Mouse (Mus musculus) MEL-GATA-1-ER (cell line): ENCODE data around the gene Hlx.

Experiments
- DNase-seq: peaks from one replicate; pipeline ENCODE4 v3.0.0-alpha.2; 2012; ENCODE audit warnings: low read depth; ENCODE audit errors: extremely low read depth

Gene Hlx

GRCm38 (mm10) chr1:184716117-184716516 lies 16.3 kb downstream of the Hlx start:
- DNase-seq, result no peak

GRCm38 (mm10) chr1:184715693-184716092 lies 16.7 kb downstream of the Hlx start:
- no peak for DNase-seq

- no peak for DNase-seq
Observed at GRCm38 (mm10) chr1:184714515-184714914, 17.9 kb downstream of the Hlx start.

GRCm38 (mm10) chr1:184713716-184714115 lies 18.7 kb downstream of the Hlx start:
- DNase-seq, result no peak

- no peak for DNase-seq
Observed at GRCm38 (mm10) chr1:184707532-184708248, 24.7 kb downstream of the Hlx start.

GRCm38 (mm10) chr1:184704901-184705300 lies 27.5 kb downstream of the Hlx start:
- DNase-seq, result no peak

- DNase-seq, result no peak
Observed at GRCm38 (mm10) chr1:184699295-184699694, 33.1 kb downstream of the Hlx start.

- DNase-seq, result no peak
Observed at GRCm38 (mm10) chr1:184695451-184695850, 37.0 kb downstream of the Hlx start.

- no peak for DNase-seq
Observed at GRCm38 (mm10) chr1:184692204-184692904, 40.1 kb downstream of the Hlx start.

GRCm38 (mm10) chr1:184691240-184691639 lies 41.2 kb downstream of the Hlx start:
- no peak for DNase-seq

GRCm38 (mm10) chr1:184688026-184688425 lies 44.4 kb downstream of the Hlx start:
- no peak for DNase-seq

GRCm38 (mm10) chr1:184687512-184687911 lies 44.9 kb downstream of the Hlx start:
- DNase-seq, result no peak

GRCm38 (mm10) chr1:184683541-184683940 lies 48.9 kb downstream of the Hlx start:
- no peak for DNase-seq

- DNase-seq, result no peak
Observed at GRCm38 (mm10) chr1:184679416-184679965, 52.9 kb downstream of the Hlx start.

- no peak for DNase-seq
Observed at GRCm38 (mm10) chr1:184677641-184678040, 54.8 kb downstream of the Hlx start.
